Mouse (Mus musculus): ENCODE measurements around the gene Fam120c. TPM values are rescaled to one million over a fixed set of nuclear protein-coding genes. Genes with fewer than 3 reads are reported as not detected.
"Not testable (repeated sequence)": the region's sequence is repeated elsewhere in the genome, so short reads cannot be mapped to it uniquely, and the experiment has no call there.

The Fam120c gene
- total and polyA plus RNA-seq, 2 experiments from 2014 or later: 7.1 to 18.6 TPM

- WGBS: 88% methylated on average over 3 of the region's 3 CpGs
- TF ChIP-seq CTCF (IDR thresholded peaks at IDR 0.05; ENCODE audit: low read depth): no peak
- Histone ChIP-seq H3K9ac (replicated peaks; ENCODE audit: low read length) (no peak overlapping the region), H3K4me3 (ENCODE audit: low read length) (no peak overlapping the region), H3K4me2 (ENCODE audit: low read depth, low read length) (no peak overlapping the region), H3K27ac (no peak overlapping the region), H3K4me1 (ENCODE audit: insufficient read depth, low read length) (no peaks in the 10 kb centered on the region), H3K9me3 (ENCODE audit: low read length) (no peaks in the 10 kb centered on the region), H3K36me3 (ENCODE audit: insufficient read depth, low read length) (no peaks in the 10 kb centered on the region), H3K27me3 (ENCODE audit: insufficient read depth, low read length) (no peaks in the 10 kb centered on the region)
- DNase-seq (ENCODE audit: low spot score): no peak
- no peak for ATAC-seq
These were observed 144.2 kb downstream of the Fam120c start for GRCm38 (mm10) chrX:151488128-151488527.

- H3K27ac ChIP-seq; H3K27me3 ChIP-seq (ENCODE audit: insufficient read depth, low read length): not testable (repeated sequence)
- WGBS: 93% methylated on average over 4 of the region's 4 CpGs
These were observed 149.3 kb downstream of the Fam120c start for GRCm38 (mm10) chrX:151493269-151493668.

GRCm38 (mm10) chrX:151496596-151496995, 152.6 kb downstream of the Fam120c start:
- Histone ChIP-seq H3K9me3 (ENCODE audit: low read length) (no peaks in the 10 kb centered on the region), H3K4me2 (ENCODE audit: low read depth, low read length) (no peak overlapping the region), H3K27ac (no peak overlapping the region), H3K9ac (replicated peaks; ENCODE audit: low read length) (no peak overlapping the region), H3K4me1 (ENCODE audit: insufficient read depth, low read length) (no peaks in the 10 kb centered on the region), H3K36me3 (ENCODE audit: insufficient read depth, low read length) (no peaks in the 10 kb centered on the region), H3K27me3 (ENCODE audit: insufficient read depth, low read length) (no peaks in the 10 kb centered on the region), H3K4me3 (ENCODE audit: low read length) (no peak overlapping the region)
- DNase-seq (ENCODE audit: low spot score): no peak
- no peak for TF ChIP-seq CTCF (IDR thresholded peaks at IDR 0.05; ENCODE audit: low read depth)
- WGBS: 88% methylated on average over 1 of the region's 1 CpGs
- no peak for ATAC-seq

More at GRCm38 (mm10) chrX:151493269-151493668, 149.3 kb downstream of the Fam120c start:
- DNase-seq (ENCODE audit: low spot score); H3K9ac ChIP-seq (replicated peaks; ENCODE audit: low read length); H3K9me3 ChIP-seq (ENCODE audit: low read length); H3K36me3 ChIP-seq (ENCODE audit: insufficient read depth, low read length); H3K4me3 ChIP-seq (ENCODE audit: low read length); ATAC-seq; H3K4me1 ChIP-seq (ENCODE audit: insufficient read depth, low read length); H3K4me2 ChIP-seq (ENCODE audit: low read depth, low read length): not testable (repeated sequence)

GRCm38 (mm10) chrX:151508536-151508935, 164.6 kb downstream of the Fam120c start:
- H3K4me1 ChIP-seq (ENCODE audit: insufficient read depth, low read length): no peaks in the 10 kb centered on the region
- ATAC-seq: no peak
- DNase-seq (ENCODE audit: low spot score): no peak
- H3K4me2 ChIP-seq (ENCODE audit: low read depth, low read length): no peak overlapping the region
- H3K36me3 ChIP-seq (ENCODE audit: insufficient read depth, low read length): no peaks in the 10 kb centered on the region
- no peaks in the 10 kb centered on the region for H3K27me3 ChIP-seq (ENCODE audit: insufficient read depth, low read length)
- no peaks in the 10 kb centered on the region for H3K9me3 ChIP-seq (ENCODE audit: low read length)
- H3K9ac ChIP-seq (replicated peaks; ENCODE audit: low read length): no peak overlapping the region
- no peak overlapping the region for H3K27ac ChIP-seq
- H3K4me3 ChIP-seq (ENCODE audit: low read length): no peak overlapping the region
- no peak for TF ChIP-seq CTCF (IDR thresholded peaks at IDR 0.05; ENCODE audit: low read depth)

- 89% methylated on average over 1 of the region's 1 CpGs for WGBS
- H3K9ac ChIP-seq (replicated peaks; ENCODE audit: low read length): no peak overlapping the region
- H3K27ac ChIP-seq: no peak overlapping the region
- H3K4me2 ChIP-seq (ENCODE audit: low read depth, low read length): no peak overlapping the region
- ATAC-seq (no peak), DNase-seq (ENCODE audit: low spot score) (no peak)
- no peak overlapping the region for H3K4me3 ChIP-seq (ENCODE audit: low read length)
- TF ChIP-seq CTCF (IDR thresholded peaks at IDR 0.05; ENCODE audit: low read depth): no peak
- H3K4me1 ChIP-seq (ENCODE audit: insufficient read depth, low read length): no peaks in the 10 kb centered on the region
- H3K27me3 ChIP-seq (ENCODE audit: insufficient read depth, low read length): no peaks in the 10 kb centered on the region
- H3K9me3 ChIP-seq (ENCODE audit: low read length): no peaks in the 10 kb centered on the region
- H3K36me3 ChIP-seq (ENCODE audit: insufficient read depth, low read length): no peaks in the 10 kb centered on the region
These were observed 165.9 kb downstream of the Fam120c start for GRCm38 (mm10) chrX:151509906-151510305.

GRCm38 (mm10) chrX:151513066-151513465, 169.1 kb downstream of the Fam120c start:
- no peak overlapping the region for H3K4me2 ChIP-seq (ENCODE audit: low read depth, low read length)
- no peak overlapping the region for H3K4me3 ChIP-seq (ENCODE audit: low read length)
- no peaks in the 10 kb centered on the region for H3K36me3 ChIP-seq (ENCODE audit: insufficient read depth, low read length)
- no peak for TF ChIP-seq CTCF (IDR thresholded peaks at IDR 0.05; ENCODE audit: low read depth)
- no peaks in the 10 kb centered on the region for H3K4me1 ChIP-seq (ENCODE audit: insufficient read depth, low read length)
- no peak for DNase-seq (ENCODE audit: low spot score)
- H3K9ac ChIP-seq (replicated peaks; ENCODE audit: low read length): no peak overlapping the region
- 82% methylated on average over 3 of the region's 3 CpGs for WGBS
- no peaks in the 10 kb centered on the region for H3K9me3 ChIP-seq (ENCODE audit: low read length)
- ATAC-seq: no peak
- H3K27me3 ChIP-seq (ENCODE audit: insufficient read depth, low read length): no peaks in the 10 kb centered on the region
- no peak overlapping the region for H3K27ac ChIP-seq

GRCm38 (mm10) chrX:151513694-151514093, 169.7 kb downstream of the Fam120c start:
- no peaks in the 10 kb centered on the region for H3K27me3 ChIP-seq (ENCODE audit: insufficient read depth, low read length)
- H3K36me3 ChIP-seq (ENCODE audit: insufficient read depth, low read length): no peaks in the 10 kb centered on the region
- no peak overlapping the region for H3K27ac ChIP-seq
- no peak for TF ChIP-seq CTCF (IDR thresholded peaks at IDR 0.05; ENCODE audit: low read depth)
- H3K4me1 ChIP-seq (ENCODE audit: insufficient read depth, low read length): no peaks in the 10 kb centered on the region
- WGBS: 95% methylated on average over 2 of the region's 2 CpGs
- H3K9ac ChIP-seq (replicated peaks; ENCODE audit: low read length): no peak overlapping the region
- DNase-seq (ENCODE audit: low spot score) (no peak), ATAC-seq (no peak)
- no peaks in the 10 kb centered on the region for H3K9me3 ChIP-seq (ENCODE audit: low read length)
- no peak overlapping the region for H3K4me2 ChIP-seq (ENCODE audit: low read depth, low read length)
- H3K4me3 ChIP-seq (ENCODE audit: low read length): no peak overlapping the region

Measured in hindbrain, postnatal 0 days (tissue).